Mouse (Mus musculus) erythroblast, embryonic 14.5 days (primary cell): ENCODE results near the gene Rgl1.

ENCODE experiments used
- GATA1 ChIP-seq: IDR thresholded peaks from 2 replicates; pipeline ENCODE4 v1.6.1; 2012; ENCODE audit warnings: low read length, inconsistent platforms, mixed read lengths
- TAL1 ChIP-seq: IDR thresholded peaks from 3 replicates; pipeline ENCODE4 v1.6.1; 2012; ENCODE audit warnings: low read length, inconsistent platforms, mixed read lengths

GRCm38 (mm10) chr1:152590321-152590720 lies 175.8 kb downstream of the Rgl1 start:
- TF ChIP-seq GATA1 (no peak), TAL1 (no peak)
